Mouse (Mus musculus): ENCODE data around the gene Scfd2. TPM values are rescaled to one million over a fixed set of nuclear protein-coding genes. Genes with fewer than 3 reads are reported as not detected.

Scfd2 gene
- total and polyA plus RNA-seq, 2 experiments from 2014 or later = 17.5 to 33.2 TPM

GRCm38 (mm10) chr5:74283545-74283944, 248.0 kb downstream of the Scfd2 start:
- H3K4me3 ChIP-seq (ENCODE audit: low read depth, low read length) = no peak overlapping the region
- H3K9me3 ChIP-seq (ENCODE audit: low read length) = no peaks in the 10 kb centered on the region
- no peaks in the 10 kb centered on the region for H3K27me3 ChIP-seq (ENCODE audit: insufficient read depth, low read length)
- DNase-seq (ENCODE audit: low spot score) (peak; percentile 65), ATAC-seq (ENCODE audit: low FRiP score) (no peak)
- TF ChIP-seq CTCF (IDR thresholded peaks at IDR 0.05) = peak; percentile 78
- no peak overlapping the region for H3K4me2 ChIP-seq (ENCODE audit: low read depth, low read length, poor library complexity, severe bottlenecking)
- 52% methylated on average over 8 of the region's 8 CpGs for WGBS
- no peaks in the 10 kb centered on the region for H3K4me1 ChIP-seq (ENCODE audit: insufficient read depth, low read length)
- H3K27ac ChIP-seq (ENCODE audit: low read depth, low read length) = no peak overlapping the region
- H3K36me3 ChIP-seq (ENCODE audit: insufficient read depth, low read length) = no peaks in the 10 kb centered on the region
- H3K9ac ChIP-seq (replicated peaks; ENCODE audit: low read length, poor library complexity, severe bottlenecking) = no peak overlapping the region

DNA sequence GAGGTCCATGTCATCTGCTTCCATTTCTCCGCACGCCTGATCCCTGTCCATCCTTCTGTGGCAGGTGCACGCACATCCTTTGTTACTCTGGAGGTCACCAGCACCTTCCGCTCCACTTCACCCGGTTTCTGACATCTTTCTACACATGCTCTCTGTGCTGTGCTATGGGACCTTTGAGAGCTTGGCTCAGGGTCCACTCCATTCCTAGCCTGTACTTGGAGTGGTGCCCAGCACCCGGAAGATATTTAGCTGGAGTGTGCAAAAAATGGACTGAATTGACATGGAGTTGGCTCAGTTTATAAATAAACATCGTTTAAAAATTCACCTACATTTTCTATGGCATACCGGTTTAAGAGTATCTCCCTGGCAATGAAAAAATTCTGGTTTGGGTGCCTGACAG, 250.1 kb downstream of the Scfd2 start:
- Histone ChIP-seq H3K4me2 (ENCODE audit: low read depth, low read length, poor library complexity, severe bottlenecking) (no peak overlapping the region), H3K27me3 (ENCODE audit: insufficient read depth, low read length) (no peaks in the 10 kb centered on the region), H3K27ac (ENCODE audit: low read depth, low read length) (no peak overlapping the region), H3K4me3 (ENCODE audit: low read depth, low read length) (no peak overlapping the region), H3K9ac (replicated peaks; ENCODE audit: low read length, poor library complexity, severe bottlenecking) (no peak overlapping the region), H3K9me3 (ENCODE audit: low read length) (no peaks in the 10 kb centered on the region), H3K36me3 (ENCODE audit: insufficient read depth, low read length) (no peaks in the 10 kb centered on the region), H3K4me1 (ENCODE audit: insufficient read depth, low read length) (no peaks in the 10 kb centered on the region; the same call in 1 of the 2 replicates)
- ATAC-seq (ENCODE audit: low FRiP score) (no peak), DNase-seq (ENCODE audit: low spot score) (no peak)
- TF ChIP-seq CTCF (IDR thresholded peaks at IDR 0.05) = no peak
- 82% methylated on average over 8 of the region's 8 CpGs for WGBS

- H3K36me3 ChIP-seq (ENCODE audit: insufficient read depth, low read length) = no peaks in the 10 kb centered on the region
- no peaks in the 10 kb centered on the region for H3K27me3 ChIP-seq (ENCODE audit: insufficient read depth, low read length)
- ATAC-seq (ENCODE audit: low FRiP score) (no peak), DNase-seq (ENCODE audit: low spot score) (no peak)
- no peak for TF ChIP-seq CTCF (IDR thresholded peaks at IDR 0.05)
- WGBS = 73% methylated on average over 7 of the region's 7 CpGs
- no peak overlapping the region for H3K4me2 ChIP-seq (ENCODE audit: low read depth, low read length, poor library complexity, severe bottlenecking)
- H3K9ac ChIP-seq (replicated peaks; ENCODE audit: low read length, poor library complexity, severe bottlenecking) = no peak overlapping the region
- no peaks in the 10 kb centered on the region for H3K9me3 ChIP-seq (ENCODE audit: low read length)
- H3K4me3 ChIP-seq (ENCODE audit: low read depth, low read length) = no peak overlapping the region
- H3K4me1 ChIP-seq (ENCODE audit: insufficient read depth, low read length) = no peaks in the 10 kb centered on the region; the same call in 1 of the 2 replicates
- H3K27ac ChIP-seq (ENCODE audit: low read depth, low read length) = no peak overlapping the region
Measured at GRCm38 (mm10) chr5:74279673-74280072, 251.9 kb downstream of the Scfd2 start.

DNA sequence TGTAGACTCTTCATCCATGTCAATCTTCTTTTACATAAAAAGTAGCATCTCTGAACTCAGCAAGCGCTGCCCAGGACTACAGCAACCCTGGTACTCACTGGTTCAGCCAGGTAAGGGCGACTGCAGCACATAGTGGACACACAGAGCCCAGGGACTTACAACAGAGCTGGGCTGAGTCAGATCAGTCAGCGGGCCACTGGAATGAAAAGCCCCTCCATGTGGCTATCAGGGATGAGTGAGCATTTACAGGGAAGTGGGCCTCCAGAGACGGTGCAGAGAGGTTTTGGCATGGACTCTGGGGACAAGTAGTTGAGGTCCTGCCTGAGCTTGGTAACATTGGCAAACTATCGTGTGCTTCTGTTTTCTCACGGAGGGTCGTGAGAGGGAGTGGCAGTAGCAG, 253.1 kb downstream of the Scfd2 start:
- H3K9ac ChIP-seq (replicated peaks; ENCODE audit: low read length, poor library complexity, severe bottlenecking) = no peak overlapping the region
- H3K4me1 ChIP-seq (ENCODE audit: insufficient read depth, low read length) = no peaks in the 10 kb centered on the region; the same call in 1 of the 2 replicates
- H3K9me3 ChIP-seq (ENCODE audit: low read length) = no peaks in the 10 kb centered on the region
- H3K27me3 ChIP-seq (ENCODE audit: insufficient read depth, low read length) = no peaks in the 10 kb centered on the region
- no peak overlapping the region for H3K27ac ChIP-seq (ENCODE audit: low read depth, low read length)
- 83% methylated on average over 7 of the region's 7 CpGs for WGBS
- H3K4me2 ChIP-seq (ENCODE audit: low read depth, low read length, poor library complexity, severe bottlenecking) = no peak overlapping the region
- DNase-seq (ENCODE audit: low spot score) = no peak
- TF ChIP-seq CTCF (IDR thresholded peaks at IDR 0.05) = no peak
- no peaks in the 10 kb centered on the region for H3K36me3 ChIP-seq (ENCODE audit: insufficient read depth, low read length)
- no peak for ATAC-seq (ENCODE audit: low FRiP score)
- no peak overlapping the region for H3K4me3 ChIP-seq (ENCODE audit: low read depth, low read length)

DNA sequence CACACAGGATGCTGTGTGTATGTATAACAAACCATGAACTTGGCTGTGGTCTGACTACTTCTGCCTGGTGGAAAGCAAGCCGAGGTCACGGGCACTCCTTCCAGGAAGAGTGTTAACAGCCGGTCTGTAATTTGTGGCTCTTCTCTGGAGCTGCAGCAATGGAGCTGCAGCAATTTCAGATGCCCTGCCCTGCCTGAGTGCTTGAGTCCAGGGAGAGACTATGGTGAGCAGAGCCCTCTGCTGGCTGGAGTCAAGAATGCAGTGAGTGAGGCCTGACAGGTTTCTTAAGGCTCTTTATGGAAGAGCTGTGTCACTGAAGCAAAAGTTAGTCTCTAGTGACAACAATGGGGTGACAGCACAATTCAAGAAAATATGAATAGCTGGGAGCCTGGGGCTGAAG, 253.8 kb downstream of the Scfd2 start:
- Histone ChIP-seq H3K4me3 (ENCODE audit: low read depth, low read length) (no peak overlapping the region), H3K4me1 (ENCODE audit: insufficient read depth, low read length) (no peaks in the 10 kb centered on the region; the same call in 1 of the 2 replicates), H3K4me2 (ENCODE audit: low read depth, low read length, poor library complexity, severe bottlenecking) (no peak overlapping the region), H3K27me3 (ENCODE audit: insufficient read depth, low read length) (no peaks in the 10 kb centered on the region), H3K27ac (ENCODE audit: low read depth, low read length) (no peak overlapping the region), H3K36me3 (ENCODE audit: insufficient read depth, low read length) (no peaks in the 10 kb centered on the region), H3K9me3 (ENCODE audit: low read length) (no peaks in the 10 kb centered on the region), H3K9ac (replicated peaks; ENCODE audit: low read length, poor library complexity, severe bottlenecking) (no peak overlapping the region)
- TF ChIP-seq CTCF (IDR thresholded peaks at IDR 0.05) = peak; percentile 99
- WGBS = 7% methylated on average over 3 of the region's 3 CpGs
- DNase-seq (ENCODE audit: low spot score) (peak; percentile 95), ATAC-seq (ENCODE audit: low FRiP score) (peak; percentile 82)

DNA sequence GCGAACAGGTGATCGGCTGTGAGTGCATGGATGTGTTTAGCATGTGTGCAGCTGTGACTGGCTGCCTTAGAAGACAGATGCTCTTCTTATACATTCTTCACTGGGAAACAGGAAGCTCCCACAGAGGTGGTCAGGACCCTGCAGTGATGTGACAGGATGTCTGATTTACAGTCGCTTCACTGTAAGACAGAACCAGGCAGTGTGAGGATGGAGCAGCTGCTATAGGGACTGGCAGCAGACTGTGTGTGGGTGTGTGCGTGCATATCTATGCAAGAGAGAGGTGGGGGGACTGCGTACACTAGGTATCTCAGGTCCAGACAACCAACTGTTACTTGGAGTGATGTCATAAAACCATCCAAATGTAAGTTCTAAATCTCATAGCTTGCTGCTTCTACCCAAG, 254.3 kb downstream of the Scfd2 start:
- Histone ChIP-seq H3K9me3 (ENCODE audit: low read length) (no peaks in the 10 kb centered on the region), H3K4me2 (ENCODE audit: low read depth, low read length, poor library complexity, severe bottlenecking) (no peak overlapping the region), H3K36me3 (ENCODE audit: insufficient read depth, low read length) (no peaks in the 10 kb centered on the region), H3K9ac (replicated peaks; ENCODE audit: low read length, poor library complexity, severe bottlenecking) (no peak overlapping the region), H3K27me3 (ENCODE audit: insufficient read depth, low read length) (no peaks in the 10 kb centered on the region), H3K4me1 (ENCODE audit: insufficient read depth, low read length) (no peaks in the 10 kb centered on the region; the same call in 1 of the 2 replicates), H3K4me3 (ENCODE audit: low read depth, low read length) (no peak overlapping the region), H3K27ac (ENCODE audit: low read depth, low read length) (no peak overlapping the region)
- DNase-seq (ENCODE audit: low spot score) (no peak), ATAC-seq (ENCODE audit: low FRiP score) (0 out of 2 replicates have a peak, but pooled peaks have one; percentile 47)
- TF ChIP-seq CTCF (IDR thresholded peaks at IDR 0.05) = no peak
- WGBS = 87% methylated on average over 5 of the region's 5 CpGs

All from midbrain, postnatal 0 days (tissue).